Mouse (Mus musculus) neural tube, embryonic 11.5 days (tissue): ENCODE measurements at regions not wholly inside any gene's neighbourhood (a gene's known extent, or its start where the extent isn't known, plus 50 kb on each side); places are given as distances from the start of the nearest gene placed in this dataset.

Source experiments
- ATAC-seq: fragments of 200-750 bp; cut with Nextera tagmentation; 2 replicates; pipeline ENCODE4 v1.8.0; 2017; ENCODE audit warnings: moderate number of reproducible peaks, mild to moderate bottlenecking, moderate TSS enrichment, moderate library complexity; ENCODE audit not compliant: insufficient read depth, low FRiP score, low TSS enrichment
- DNase-seq: peaks from one replicate; pipeline ENCODE4 v3.0.0-alpha.2; 2015; ENCODE audit warnings: low spot score
- H3K27ac ChIP-seq: fragments of 300-500 bp; sonication (generic); 2 replicates; pipeline ENCODE4 v1.5.1; 2014; ENCODE audit warnings: low read depth, mild to moderate bottlenecking, low read length
- H3K27me3 ChIP-seq: fragments of 300-500 bp; sonication (generic); 2 replicates; pipeline ENCODE4 v1.6.1; 2014; ENCODE audit warnings: mild to moderate bottlenecking, low read length, mixed read lengths; ENCODE audit not compliant: control insufficient read depth, insufficient read depth
- H3K36me3 ChIP-seq: fragments of 300-500 bp; sonication (generic); 2 replicates; pipeline ENCODE4 v1.6.1; 2014; ENCODE audit warnings: mild to moderate bottlenecking, low read length, moderate library complexity, mixed read lengths; ENCODE audit not compliant: control insufficient read depth, insufficient read depth
- H3K4me1 ChIP-seq: fragments of 300-500 bp; sonication (generic); 2 replicates; pipeline ENCODE4 v1.6.1; 2014; ENCODE audit warnings: low read length, mixed read lengths; ENCODE audit not compliant: control insufficient read depth, insufficient read depth
- H3K4me2 ChIP-seq: fragments of 300-500 bp; sonication (generic); 2 replicates; pipeline ENCODE4 v1.6.1; 2014; ENCODE audit warnings: low read depth, mild to moderate bottlenecking, moderate library complexity
- H3K4me3 ChIP-seq: fragments of 300-500 bp; sonication (generic); 2 replicates; pipeline ENCODE4 v1.5.1; 2014; ENCODE audit warnings: low read depth, low read length
- H3K9ac ChIP-seq: fragments of 300-500 bp; sonication (generic); 2 replicates; pipeline ENCODE4 v1.6.1; 2014; ENCODE audit warnings: mild to moderate bottlenecking, low read length
- H3K9me3 ChIP-seq: fragments of 300-500 bp; sonication (generic); 2 replicates; pipeline ENCODE4 v1.6.1; 2016; ENCODE audit warnings: low read length; ENCODE audit not compliant: control insufficient read depth
- WGBS: fragments of 180-500 bp; shearing (Covaris S2); extraction: QIAGEN DNeasy Blood & Tissue Kit; methylation state at CpG from one replicate; pipeline ENCODE4 v1.1.7; 2014; 5-methylcytosine and 5-hydroxymethylcytosine counted together

DNA sequence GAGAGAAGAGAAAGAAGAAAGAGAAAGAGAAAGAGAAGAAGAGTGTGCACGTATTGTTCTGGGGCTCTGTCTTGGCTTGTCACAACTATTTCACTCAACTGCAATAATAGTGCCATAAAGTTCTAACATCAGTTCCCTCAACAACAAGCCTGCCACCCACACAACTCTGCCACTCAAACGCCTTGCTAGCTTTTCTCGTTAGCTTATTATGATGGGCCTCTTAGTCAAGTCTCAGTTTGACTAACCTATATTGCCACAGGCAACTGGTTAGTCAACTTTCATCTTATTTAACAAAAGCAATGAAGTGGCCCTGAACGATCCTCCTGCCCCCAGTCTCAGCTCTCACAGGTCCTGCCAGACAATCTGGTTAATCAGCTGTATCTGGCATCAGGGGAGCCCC, 521.0 kb upstream of the 4930412O13Rik start:
- ATAC-seq (no peak), DNase-seq (no peak)
- Histone ChIP-seq H3K4me1 (no peaks in the 10 kb centered on the region), H3K4me3 (no peak overlapping the region), H3K36me3 (no peaks in the 10 kb centered on the region), H3K27me3 (no peaks in the 10 kb centered on the region), H3K27ac (no peak overlapping the region), H3K9ac (no peak overlapping the region), H3K9me3 (no peaks in the 10 kb centered on the region), H3K4me2 (no peak overlapping the region)
- 46% methylated on average over 4 of the region's 4 CpGs for WGBS

DNA sequence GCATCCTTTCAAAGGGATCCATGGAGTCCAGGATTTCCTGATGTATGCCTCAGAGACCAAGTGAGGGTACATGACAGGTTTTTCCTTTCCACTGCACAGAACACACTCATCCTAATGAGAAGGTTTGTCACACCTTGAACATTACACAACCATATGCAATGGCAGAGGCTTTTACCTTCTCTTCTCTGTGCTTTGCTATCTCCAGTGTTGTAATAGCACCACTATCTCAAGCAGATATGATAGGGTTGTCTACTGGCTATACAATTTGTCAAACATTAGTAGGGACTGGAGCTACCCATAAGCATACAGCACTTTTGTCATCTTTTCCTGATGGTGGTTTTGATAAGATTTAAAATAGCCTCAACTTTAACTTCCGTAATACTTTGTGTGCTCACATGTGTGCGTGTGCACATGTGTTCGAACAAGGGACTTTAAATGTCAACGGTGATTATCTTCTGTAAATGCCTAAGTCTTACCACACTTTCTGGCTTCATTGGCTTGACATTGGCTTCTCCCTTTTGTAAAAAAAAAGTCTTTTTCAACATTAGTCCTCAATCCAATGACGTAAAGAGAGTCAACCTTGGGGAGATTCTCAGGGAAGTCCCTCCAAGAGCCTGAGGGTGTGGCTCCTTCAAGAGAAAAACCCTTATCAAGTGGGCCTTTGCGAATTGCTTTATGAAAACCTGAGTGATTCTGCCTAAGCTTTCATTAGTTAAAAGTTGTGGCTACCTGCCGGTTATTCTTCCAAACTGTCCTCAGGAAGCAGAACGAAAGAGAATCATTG, 513.1 kb upstream of the 4930412O13Rik start:
- WGBS, result 91% methylated on average over 8 of the region's 8 CpGs
- H3K9ac ChIP-seq, result no peak overlapping the region

DNA sequence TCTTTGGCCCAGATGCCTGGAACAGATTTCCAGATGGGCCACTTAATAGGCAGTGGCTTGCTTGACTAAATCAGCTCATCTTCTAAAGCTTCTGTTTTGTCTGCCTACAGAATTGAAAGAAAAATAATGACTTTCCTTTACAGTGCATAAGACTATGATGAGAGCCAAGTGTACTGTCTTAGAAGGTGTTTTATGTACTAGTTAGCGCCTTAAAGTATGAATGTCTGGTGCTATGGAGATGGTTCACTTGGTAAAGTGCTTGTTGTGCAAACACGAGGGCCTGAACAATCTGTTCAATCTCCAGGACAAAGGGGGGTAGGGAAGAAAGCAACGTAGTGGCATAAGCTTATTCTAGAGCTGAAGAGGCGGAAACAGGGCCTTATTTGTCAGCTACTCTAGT, 511.5 kb upstream of the 4930412O13Rik start:
- no peaks in the 10 kb centered on the region for H3K27me3 ChIP-seq
- H3K4me1 ChIP-seq, result no peaks in the 10 kb centered on the region
- WGBS, result 84% methylated on average over 4 of the region's 4 CpGs
- H3K9me3 ChIP-seq, result no peaks in the 10 kb centered on the region
- H3K4me2 ChIP-seq, result no peak overlapping the region
- H3K4me3 ChIP-seq, result no peak overlapping the region
- no peak overlapping the region for H3K9ac ChIP-seq
- no peaks in the 10 kb centered on the region for H3K36me3 ChIP-seq
- H3K27ac ChIP-seq, result no peak overlapping the region
- no peak for ATAC-seq
- no peak for DNase-seq

More for the DNA sequence above, 513.1 kb upstream of the 4930412O13Rik start:
- Histone ChIP-seq H3K27ac (no peak overlapping the region), H3K4me1 (no peaks in the 10 kb centered on the region), H3K4me3 (no peak overlapping the region), H3K9me3 (no peaks in the 10 kb centered on the region), H3K36me3 (no peaks in the 10 kb centered on the region), H3K27me3 (no peaks in the 10 kb centered on the region), H3K4me2 (no peak overlapping the region)
- ATAC-seq (no peak), DNase-seq (no peak)

DNA sequence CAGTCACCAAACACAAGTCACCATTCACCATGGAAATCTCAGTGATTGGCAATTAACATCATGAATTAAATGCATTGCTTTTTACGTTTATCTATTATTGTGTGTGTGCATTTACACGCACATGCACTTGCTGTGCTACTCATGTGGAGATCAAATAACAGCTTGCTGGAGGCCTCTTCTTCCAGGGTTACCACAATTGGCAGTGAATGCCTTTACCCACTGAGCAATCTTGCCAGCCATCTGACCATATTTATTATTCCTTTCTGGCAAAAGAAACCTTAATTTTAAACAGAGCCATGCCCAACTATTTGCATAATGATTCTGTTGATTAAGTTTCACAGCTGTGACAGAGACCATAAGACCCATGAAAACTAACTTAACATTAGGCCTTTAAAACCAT, 494.5 kb upstream of the 4930412O13Rik start:
- DNase-seq, result no peak
- no peaks in the 10 kb centered on the region for H3K36me3 ChIP-seq
- no peak overlapping the region for H3K9ac ChIP-seq
- no peak overlapping the region for H3K4me3 ChIP-seq
- H3K27ac ChIP-seq, result no peak overlapping the region
- no peaks in the 10 kb centered on the region for H3K27me3 ChIP-seq
- no peaks in the 10 kb centered on the region for H3K4me1 ChIP-seq
- H3K4me2 ChIP-seq, result no peak overlapping the region
- WGBS, result 71% methylated on average over 2 of the region's 2 CpGs
- ATAC-seq, result no peak
- no peaks in the 10 kb centered on the region for H3K9me3 ChIP-seq

DNA sequence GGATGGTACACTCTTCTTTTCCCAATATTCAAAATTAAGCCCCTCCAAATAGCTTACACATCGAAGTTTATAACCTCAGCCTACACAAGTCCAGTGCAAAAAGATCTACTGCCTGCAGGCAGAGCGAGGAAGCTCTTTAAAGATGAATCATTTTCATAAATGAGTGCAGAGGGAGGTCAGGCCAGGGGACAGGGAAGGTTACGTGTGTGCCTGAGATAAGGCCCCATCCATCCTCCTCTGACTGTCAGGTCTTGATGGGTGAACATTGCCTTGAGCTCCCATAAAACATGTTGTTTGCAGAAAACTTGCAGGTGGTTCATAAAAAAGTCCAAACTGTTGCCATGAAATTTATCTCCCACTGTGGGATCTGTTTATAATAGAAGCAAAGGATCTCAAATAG, 493.0 kb upstream of the 4930412O13Rik start:
- H3K4me2 ChIP-seq, result no peak overlapping the region
- no peak for DNase-seq
- H3K9me3 ChIP-seq, result no peaks in the 10 kb centered on the region
- H3K27me3 ChIP-seq, result no peaks in the 10 kb centered on the region
- H3K9ac ChIP-seq, result no peak overlapping the region
- H3K27ac ChIP-seq, result no peak overlapping the region
- H3K36me3 ChIP-seq, result no peaks in the 10 kb centered on the region
- no peak for ATAC-seq
- 64% methylated on average over 3 of the region's 3 CpGs for WGBS
- H3K4me3 ChIP-seq, result no peak overlapping the region
- H3K4me1 ChIP-seq, result no peaks in the 10 kb centered on the region

DNA sequence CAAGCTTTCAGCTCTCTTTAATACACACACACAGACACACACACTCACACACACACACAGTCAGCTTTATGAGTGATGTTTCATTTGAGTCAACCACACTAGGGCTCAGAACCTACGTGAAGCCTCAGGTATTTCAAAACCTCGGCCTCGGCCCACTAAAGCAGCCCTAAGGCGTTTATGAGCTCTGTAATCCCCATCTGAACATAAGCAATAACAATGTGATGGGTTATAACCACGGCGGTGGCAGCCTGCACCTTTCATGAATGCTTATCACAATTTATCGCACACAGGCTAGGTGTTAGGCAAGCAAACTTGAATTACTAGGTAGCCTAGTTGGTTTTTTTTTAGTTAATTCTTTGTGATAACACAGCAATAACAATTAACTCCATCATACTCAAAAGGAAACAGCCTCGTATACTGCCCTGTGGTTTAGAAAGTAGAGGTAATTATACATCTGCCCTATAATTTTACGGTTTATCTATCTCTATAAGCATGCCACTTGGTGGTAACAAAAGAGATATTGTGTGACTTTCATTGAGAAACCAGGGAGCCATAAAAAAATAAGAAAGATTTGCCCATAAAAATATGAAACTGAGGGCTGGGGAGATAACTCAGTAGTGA, 485.6 kb upstream of the 4930412O13Rik start:
- DNase-seq (no peak), ATAC-seq (no peak)
- H3K36me3 ChIP-seq, result no peaks in the 10 kb centered on the region
- H3K27ac ChIP-seq, result no peak overlapping the region
- no peak overlapping the region for H3K4me3 ChIP-seq
- WGBS, result 83% methylated on average over 9 of the region's 9 CpGs
- H3K4me2 ChIP-seq, result no peak overlapping the region
- H3K9me3 ChIP-seq, result no peaks in the 10 kb centered on the region
- no peak overlapping the region for H3K9ac ChIP-seq
- no peaks in the 10 kb centered on the region for H3K4me1 ChIP-seq
- no peaks in the 10 kb centered on the region for H3K27me3 ChIP-seq

DNA sequence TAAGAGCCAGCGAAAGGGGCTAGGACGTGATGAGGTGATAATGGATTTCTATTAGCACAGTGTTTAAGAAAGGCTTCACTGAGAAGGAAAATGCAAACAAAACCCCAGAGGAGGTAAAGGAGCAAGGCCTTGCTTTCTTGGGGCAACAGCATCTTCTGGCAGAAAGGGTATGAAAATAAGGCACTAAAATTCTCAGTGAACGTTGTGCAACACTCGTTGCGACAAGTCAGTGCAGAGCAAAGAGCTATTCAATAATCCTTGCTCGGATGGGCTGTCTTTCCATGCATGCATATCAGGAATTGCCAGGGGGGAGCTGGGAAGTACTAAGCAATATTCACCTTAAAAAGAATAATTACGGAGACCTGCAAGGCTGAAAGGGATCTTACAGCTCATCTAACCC, 479.6 kb upstream of the 4930412O13Rik start:
- H3K27ac ChIP-seq, result no peak overlapping the region
- H3K27me3 ChIP-seq, result no peaks in the 10 kb centered on the region
- no peak overlapping the region for H3K9ac ChIP-seq
- no peaks in the 10 kb centered on the region for H3K4me1 ChIP-seq
- no peak overlapping the region for H3K4me3 ChIP-seq
- DNase-seq (no peak), ATAC-seq (no peak)
- no peak overlapping the region for H3K4me2 ChIP-seq
- no peaks in the 10 kb centered on the region for H3K9me3 ChIP-seq
- WGBS, result 84% methylated on average over 7 of the region's 7 CpGs
- no peaks in the 10 kb centered on the region for H3K36me3 ChIP-seq

DNA sequence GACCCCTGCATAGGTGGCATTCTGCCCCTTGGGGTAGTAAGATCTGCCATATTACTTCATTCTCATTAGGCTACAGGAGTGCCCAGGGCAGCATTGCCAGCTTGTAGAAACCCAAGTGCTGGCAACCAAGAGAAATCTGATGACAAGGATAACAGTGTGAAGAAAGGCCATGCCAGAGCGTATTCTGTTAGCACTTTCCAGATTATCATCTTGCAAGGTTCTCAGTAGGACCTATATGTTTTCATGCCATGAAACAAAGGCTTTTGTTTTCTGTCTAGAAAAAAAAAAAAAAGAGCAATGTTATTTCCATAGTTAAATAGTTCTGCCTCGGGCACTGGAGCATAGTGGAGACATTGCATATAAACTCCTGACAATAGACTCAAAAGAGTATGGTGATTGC, 478.8 kb upstream of the 4930412O13Rik start:
- no peak for ATAC-seq
- Histone ChIP-seq H3K4me3 (no peak overlapping the region), H3K9ac (no peak overlapping the region), H3K27ac (no peak overlapping the region), H3K4me2 (no peak overlapping the region), H3K9me3 (no peaks in the 10 kb centered on the region), H3K36me3 (no peaks in the 10 kb centered on the region), H3K4me1 (no peaks in the 10 kb centered on the region), H3K27me3 (no peaks in the 10 kb centered on the region)
- WGBS, result 80% methylated on average over 2 of the region's 2 CpGs
- DNase-seq, result no peak

DNA sequence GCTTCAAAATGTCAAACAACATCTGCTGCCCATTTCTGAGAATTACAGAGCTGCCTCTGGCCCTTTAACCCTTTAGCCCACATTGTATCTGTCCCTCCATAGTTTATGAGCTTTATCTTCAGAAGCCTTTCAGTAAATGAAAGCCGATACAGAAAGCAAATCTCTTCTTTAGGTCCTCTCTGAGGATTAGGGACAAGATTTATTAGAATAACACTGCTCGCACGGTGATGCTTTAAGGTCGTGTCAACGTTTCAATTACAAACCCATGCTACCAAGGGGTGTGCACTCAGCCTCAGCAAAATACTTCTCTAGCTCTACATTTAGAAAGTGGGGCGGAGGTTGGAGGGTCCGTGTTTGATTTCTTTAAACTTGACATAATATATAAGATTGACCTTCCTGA, 472.0 kb upstream of the 4930412O13Rik start:
- DNase-seq (no peak), ATAC-seq (no peak)
- 61% methylated on average over 7 of the region's 7 CpGs for WGBS

More for the DNA sequence above, 472.0 kb upstream of the 4930412O13Rik start:
- Histone ChIP-seq H3K9ac (no peak overlapping the region), H3K27me3 (no peaks in the 10 kb centered on the region), H3K27ac (no peak overlapping the region), H3K4me1 (no peaks in the 10 kb centered on the region), H3K4me3 (no peak overlapping the region), H3K4me2 (no peak overlapping the region), H3K36me3 (no peaks in the 10 kb centered on the region), H3K9me3 (no peaks in the 10 kb centered on the region)
